Comparison of ENCODE assay signal across 16 mouse cellular contexts in the genomic region with DNA sequence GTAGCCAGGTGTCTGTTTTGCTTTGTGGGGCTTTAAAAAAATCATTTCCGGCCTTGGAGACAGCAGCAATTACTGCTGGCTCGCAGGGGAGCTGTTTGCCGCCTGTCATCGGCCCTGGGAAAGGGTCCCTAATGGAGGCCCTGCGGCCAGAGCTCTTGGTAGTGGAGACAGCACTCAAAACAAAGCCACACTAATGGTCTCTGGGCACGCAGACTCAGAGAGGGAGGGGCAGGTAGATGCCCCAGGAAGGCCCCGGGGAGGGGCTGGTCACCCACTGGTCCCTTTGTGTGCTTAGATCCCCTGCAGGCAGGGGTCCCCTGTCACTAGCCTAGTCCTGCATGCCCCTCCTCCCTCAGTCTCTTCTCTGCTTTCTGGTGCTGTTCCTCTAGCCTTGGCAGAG. TPM values are rescaled to one million over a fixed set of nuclear protein-coding genes. Genes with fewer than 3 reads are reported as not detected.
DNase-seq lines count a peak whose midpoint lies in the region; ATAC-seq and TF ChIP-seq lines count a peak whose summit lies in the region.
"Had no signal": no experiment of that assay in that cellular context is flagged by ENCODE, and none has a peak within 500 bp of the region (broad histone marks: within the 10 kb centered on the region; RNA-seq: fewer than 3 reads in every experiment).

No protein-coding gene starts in this region.

- H3K9me3 ChIP-seq in E14TG2a.4 (ENCODE audit: low read length) = no peaks in the 10 kb centered on the region
- no peaks in the 10 kb centered on the region for H3K9me3 ChIP-seq in hindbrain, embryonic 11.5 days (ENCODE audit: control insufficient read depth, low read length)
- no peaks in the 10 kb centered on the region for H3K9me3 ChIP-seq in midbrain, embryonic 12.5 days
- H3K9me3 ChIP-seq: liver, embryonic 15.5 days had no signal

- peaks cover 67% of the 10 kb centered on the region for H3K4me1 ChIP-seq in E14TG2a.4 (replicated peaks; ENCODE audit: low read depth, low read length)
- 0 out of 2 replicates have a peak, but pooled peaks cover 2% of the 10 kb centered on the region for H3K4me1 ChIP-seq in hindbrain, embryonic 11.5 days (replicated peaks; ENCODE audit: control insufficient read depth, insufficient read depth, low read length)
- H3K4me1 ChIP-seq in midbrain, embryonic 12.5 days = peaks cover 31% of the 10 kb centered on the region
- H3K4me1 ChIP-seq: liver, embryonic 15.5 days had no signal

- peaks cover 76% of the 10 kb centered on the region for H3K27me3 ChIP-seq in E14TG2a.4 (ENCODE audit: insufficient read depth, low read length)
- H3K27me3 ChIP-seq in hindbrain, embryonic 11.5 days (ENCODE audit: control insufficient read depth, insufficient read depth, low read length) = no peaks in the 10 kb centered on the region
- H3K27me3 ChIP-seq in midbrain, embryonic 12.5 days = peaks cover 32% of the 10 kb centered on the region

- no peak overlapping the region for H3K4me2 ChIP-seq in hindbrain, embryonic 11.5 days (replicated peaks; ENCODE audit: low read depth, low read length)
- no peak overlapping the region for H3K4me2 ChIP-seq in midbrain, embryonic 12.5 days (replicated peaks)
- H3K4me2 ChIP-seq: liver, embryonic 15.5 days had no signal

- intact Hi-C loops in gastrocnemius, postnatal 36 days (cut with DNase I) = loop anchor here (5.0 kb wide), 1 partner anchor 266 kb away; no protein-coding TSS in a partner anchor

- H3K27ac ChIP-seq in hindbrain, embryonic 11.5 days (ENCODE audit: low read depth, low read length) = peak overlapping the region; percentile 54; the same call in 1 of the 2 replicates
- peak overlapping the region; percentile 35 for H3K27ac ChIP-seq in midbrain, embryonic 12.5 days (replicated peaks)
- H3K27ac ChIP-seq: liver, embryonic 15.5 days had no signal

- no peaks in the 10 kb centered on the region for H3K36me3 ChIP-seq in E14TG2a.4 (ENCODE audit: insufficient read depth, low read length)
- no peaks in the 10 kb centered on the region for H3K36me3 ChIP-seq in hindbrain, embryonic 11.5 days (ENCODE audit: control insufficient read depth, insufficient read depth, low read length)
- no peaks in the 10 kb centered on the region for H3K36me3 ChIP-seq in midbrain, embryonic 12.5 days
- H3K36me3 ChIP-seq: liver, embryonic 15.5 days had no signal

- ATAC-seq in hindbrain, embryonic 11.5 days (ENCODE audit: low FRiP score) = no peak
- no peak for ATAC-seq in midbrain, embryonic 12.5 days (ENCODE audit: low FRiP score, low read depth)

- DNase-seq in embryo, embryonic 11 days = peak; percentile 44
- peak; percentile 30 for DNase-seq in hindbrain, embryonic 11.5 days (ENCODE audit: low spot score)
- DNase-seq in left cerebral cortex, adult 8-10 months (ENCODE audit: low spot score in 2 of 2) = no peak
- no peak for DNase-seq in urinary bladder, adult 18-20 months (ENCODE audit: low spot score in 2 of 2)
- DNase-seq in right cerebral cortex, postnatal 36 days (ENCODE audit: low spot score in 2 of 2) = no peak
- no peak for DNase-seq in gastrocnemius, postnatal 36 days
- DNase-seq: cerebellum, adult 11-12 months; heart, adult 11 months; heart, postnatal 10 days; kidney, adult 11 months; lung, postnatal 4 days had no signal

- WGBS in hindbrain, embryonic 11.5 days = 4% methylated on average over 7 of the region's 7 CpGs
- 11% methylated on average over 7 of the region's 7 CpGs for WGBS in midbrain, embryonic 12.5 days

- no peak overlapping the region for H3K9ac ChIP-seq in hindbrain, embryonic 11.5 days (ENCODE audit: low read depth, low read length)
- H3K9ac ChIP-seq in midbrain, embryonic 12.5 days (replicated peaks) = 0 out of 2 replicates have a peak overlapping the region, but pooled peaks have one; percentile 21
- H3K9ac ChIP-seq: liver, embryonic 15.5 days had no signal

- no peak for TF ChIP-seq CTCF in E14TG2a.4 (conservative IDR thresholded peaks at IDR 0.05; ENCODE audit: low read length)

- 0 out of 2 replicates have a peak overlapping the region, but pooled peaks have one; percentile 8 for H3K4me3 ChIP-seq in E14TG2a.4 (replicated peaks; ENCODE audit: low read length)
- no peak overlapping the region for H3K4me3 ChIP-seq in hindbrain, embryonic 11.5 days (ENCODE audit: low read depth, low read length)
- H3K4me3 ChIP-seq in midbrain, embryonic 12.5 days = no peak overlapping the region
- H3K4me3 ChIP-seq: liver, embryonic 15.5 days had no signal

RNA-seq across cellular contexts. Expression of gene Vstm2l, which starts 9.0 kb away (rescaled TPM):
- polyA plus RNA-seq in hindbrain, embryonic 11.5 days (2014; fragmentation: Nextera tagmentation; extraction: Ambion mirVana) = 4.5 and 6.4 TPM in 2 replicates
- polyA plus RNA-seq in midbrain, embryonic 12.5 days (2016; fragmentation: Nextera tagmentation; extraction: Ambion mirVana) = 8.9 and 9.3 TPM in 2 replicates
- total RNA-seq in left cerebral cortex, adult 8-10 months (2022) = 100 to 1,000 TPM; 131 to 164 (median 153) TPM
- total RNA-seq in gastrocnemius, postnatal 36 days (2021) = not detected
- total RNA-seq: common myeloid progenitor, adult 5-6 weeks had no signal
- polyA plus RNA-seq: liver, embryonic 15.5 days; thymus, postnatal 0 days had no signal

Comparison
In these comparisons a context has a peak if more than half of its experiments do, and no peak if none do; other contexts are left out.
1. DNase-seq: peak in embryo, embryonic 11 days (single experiment) and hindbrain, embryonic 11.5 days (single experiment); none in left cerebral cortex, adult 8-10 months (0 of 2), urinary bladder, adult 18-20 months (0 of 2), right cerebral cortex, postnatal 36 days (0 of 2) and gastrocnemius, postnatal 36 days (0 of 2).
2. RNA of gene Vstm2l, which starts 9.0 kb away (total RNA-seq): 131 to 164 TPM in left cerebral cortex, adult 8-10 months; not detected in gastrocnemius, postnatal 36 days; every median in the first group is over 100 times any median in the second.